Mouse (Mus musculus): Measurements from ENCODE around the gene Tet2.

- TF ChIP-seq EP300 (IDR thresholded peaks at IDR 0.05; ENCODE audit: low read depth) = no peak
- no peak for TF ChIP-seq CTCF (IDR thresholded peaks at IDR 0.05; ENCODE audit: low read depth)
Measured at GRCm38 (mm10) chr3:133506289-133506954, 38.5 kb downstream of the Tet2 start.

Data from liver, embryonic 14.5 days (tissue).